Mouse (Mus musculus) forebrain, postnatal 0 days (tissue): ENCODE measurements at regions not wholly inside any gene's neighbourhood (a gene's known extent, or its start where the extent isn't known, plus 50 kb on each side); places are given as distances from the start of the nearest gene placed in this dataset.

Source experiments
- ATAC-seq: fragments of 200-750 bp; cut with Nextera tagmentation; 2 replicates; pipeline ENCODE4 v1.8.0; 2017; ENCODE audit warnings: mild to moderate bottlenecking, moderate library complexity
- DNase-seq: peaks from one replicate; pipeline ENCODE4 v3.0.0-alpha.2; 2015
- H3K27ac ChIP-seq: fragments of 300-500 bp; sonication (generic); 2 replicates; pipeline ENCODE4 v1.5.1; 2014; ENCODE audit warnings: low read depth, mild to moderate bottlenecking, antibody characterized with exemption, low read length, moderate library complexity, mixed read lengths
- H3K27me3 ChIP-seq: fragments of 300-500 bp; sonication (generic); 2 replicates; pipeline ENCODE4 v1.6.1; 2014; ENCODE audit warnings: mild to moderate bottlenecking, low read length, mixed read lengths; ENCODE audit not compliant: insufficient read depth
- H3K36me3 ChIP-seq: fragments of 300-500 bp; sonication (generic); 2 replicates; pipeline ENCODE4 v1.6.1; 2014; ENCODE audit warnings: mild to moderate bottlenecking, moderate library complexity; ENCODE audit not compliant: insufficient read depth
- H3K4me1 ChIP-seq: fragments of 300-500 bp; sonication (generic); 2 replicates; pipeline ENCODE4 v1.6.1; 2014; ENCODE audit warnings: antibody characterized with exemption; ENCODE audit not compliant: insufficient read depth
- H3K4me2 ChIP-seq: fragments of 300-500 bp; sonication (generic); 2 replicates; pipeline ENCODE4 v1.6.1; 2014; ENCODE audit warnings: low read depth, mild to moderate bottlenecking, moderate library complexity
- H3K4me3 ChIP-seq: fragments of 300-500 bp; sonication (generic); 2 replicates; pipeline ENCODE4 v1.5.1; 2014; ENCODE audit warnings: low read depth, low read length, mixed read lengths
- H3K9ac ChIP-seq: fragments of 300-500 bp; sonication (generic); 2 replicates; pipeline ENCODE4 v1.6.1; 2014; ENCODE audit warnings: mild to moderate bottlenecking
- H3K9me3 ChIP-seq: fragments of 300-500 bp; sonication (generic); 2 replicates; pipeline ENCODE4 v1.6.1; 2016; ENCODE audit warnings: low read length
- CTCF ChIP-seq: sonication (generic); IDR thresholded peaks from 2 replicates; pipeline ENCODE4 v1.5.1; 2016; ENCODE audit warnings: antibody characterized with exemption, control low read depth, low read depth
- WGBS: fragments of 180-500 bp; shearing (Covaris S2); extraction: QIAGEN DNeasy Blood & Tissue Kit; methylation state at CpG from one replicate; pipeline ENCODE4 v1.1.7; 2014; 5-methylcytosine and 5-hydroxymethylcytosine counted together

- Histone ChIP-seq H3K27ac (no peak overlapping the region), H3K27me3 (no peaks in the 10 kb centered on the region), H3K9me3 (no peaks in the 10 kb centered on the region), H3K4me2 (no peak overlapping the region), H3K9ac (no peak overlapping the region), H3K4me3 (no peak overlapping the region), H3K36me3 (no peaks in the 10 kb centered on the region), H3K4me1 (no peaks in the 10 kb centered on the region)
- WGBS: 16% methylated on average over 12 of the region's 12 CpGs
- DNase-seq (peak; percentile 26), ATAC-seq (peak; percentile 40; the same call in 1 of the 2 replicates)
- TF ChIP-seq CTCF: no peak
These were observed 148.3 kb downstream of the Ddx1 start for GRCm38 (mm10) chr12:13100505-13101354.

GRCm38 (mm10) chr12:13094111-13094851 is 152.6 kb upstream of the Mycn start:
- H3K36me3 ChIP-seq: no peaks in the 10 kb centered on the region
- ATAC-seq: no peak
- WGBS: 77% methylated on average over 9 of the region's 9 CpGs
- H3K27me3 ChIP-seq: no peaks in the 10 kb centered on the region; the same call in 1 of the 2 replicates
- TF ChIP-seq CTCF: no peak
- H3K9ac ChIP-seq: no peak overlapping the region
- no peak overlapping the region for H3K4me3 ChIP-seq
- no peaks in the 10 kb centered on the region for H3K9me3 ChIP-seq
- H3K4me1 ChIP-seq: no peaks in the 10 kb centered on the region
- H3K4me2 ChIP-seq: no peak overlapping the region
- DNase-seq: no peak
- H3K27ac ChIP-seq: no peak overlapping the region

GRCm38 (mm10) chr12:13085951-13086350 is 144.2 kb upstream of the Mycn start:
- TF ChIP-seq CTCF: no peak
- WGBS: 89% methylated on average over 9 of the region's 9 CpGs
- Histone ChIP-seq H3K4me1 (no peaks in the 10 kb centered on the region), H3K27me3 (no peaks in the 10 kb centered on the region), H3K4me2 (no peak overlapping the region), H3K9ac (no peak overlapping the region), H3K4me3 (no peak overlapping the region), H3K9me3 (no peaks in the 10 kb centered on the region), H3K27ac (no peak overlapping the region), H3K36me3 (no peaks in the 10 kb centered on the region)
- ATAC-seq (no peak), DNase-seq (no peak)

GRCm38 (mm10) chr12:13085484-13085883 is 143.8 kb upstream of the Mycn start:
- H3K27ac ChIP-seq: no peak overlapping the region
- no peaks in the 10 kb centered on the region for H3K27me3 ChIP-seq
- 0 out of 2 replicates have a peak, but pooled peaks have one; percentile 11 for TF ChIP-seq CTCF
- H3K9ac ChIP-seq: no peak overlapping the region
- no peak overlapping the region for H3K4me2 ChIP-seq
- no peaks in the 10 kb centered on the region for H3K9me3 ChIP-seq
- no peak for ATAC-seq
- H3K36me3 ChIP-seq: no peaks in the 10 kb centered on the region
- H3K4me3 ChIP-seq: no peak overlapping the region
- DNase-seq: no peak
- no peaks in the 10 kb centered on the region for H3K4me1 ChIP-seq
- WGBS: 97% methylated on average over 6 of the region's 6 CpGs

GRCm38 (mm10) chr12:13083337-13084054 is 141.8 kb upstream of the Mycn start:
- ATAC-seq (peak; percentile 76), DNase-seq (peak; percentile 73)
- no peaks in the 10 kb centered on the region for H3K36me3 ChIP-seq
- no peak overlapping the region for H3K4me3 ChIP-seq
- H3K27ac ChIP-seq: no peak overlapping the region
- TF ChIP-seq CTCF: no peak
- H3K27me3 ChIP-seq: no peaks in the 10 kb centered on the region
- no peaks in the 10 kb centered on the region for H3K4me1 ChIP-seq
- H3K4me2 ChIP-seq: no peak overlapping the region
- H3K9ac ChIP-seq: no peak overlapping the region
- WGBS: 28% methylated on average over 8 of the region's 8 CpGs
- H3K9me3 ChIP-seq: no peaks in the 10 kb centered on the region

GRCm38 (mm10) chr12:13080791-13081190 is 139.1 kb upstream of the Mycn start:
- no peak overlapping the region for H3K4me3 ChIP-seq
- no peak for ATAC-seq
- no peaks in the 10 kb centered on the region for H3K9me3 ChIP-seq
- DNase-seq: no peak
- no peak overlapping the region for H3K4me2 ChIP-seq
- TF ChIP-seq CTCF: no peak
- WGBS: 81% methylated on average over 5 of the region's 5 CpGs
- no peak overlapping the region for H3K27ac ChIP-seq
- no peaks in the 10 kb centered on the region for H3K27me3 ChIP-seq
- no peaks in the 10 kb centered on the region for H3K4me1 ChIP-seq
- H3K9ac ChIP-seq: no peak overlapping the region
- H3K36me3 ChIP-seq: no peaks in the 10 kb centered on the region
